Mouse (Mus musculus) kidney, postnatal 0 days (tissue): ENCODE measurements around the gene Calm1. TPM values are rescaled to one million over a fixed set of nuclear protein-coding genes. Genes with fewer than 3 reads are reported as not detected.

Experiments
- ATAC-seq: fragments of 200-750 bp; cut with Nextera tagmentation; replicated peaks from 2 replicates; pipeline ENCODE4 v1.8.0; 2017; ENCODE audit warnings: low read depth, moderate number of reproducible peaks, moderate TSS enrichment, moderate library complexity; ENCODE audit not compliant: low FRiP score
- DNase-seq: peaks from one replicate; pipeline ENCODE4 v3.0.0-alpha.2; 2016; ENCODE audit warnings: low spot score
- H3K27ac ChIP-seq: fragments of 300-500 bp; sonication (generic); 2 replicates; pipeline ENCODE4 v1.5.1; 2014; ENCODE audit warnings: mild to moderate bottlenecking
- H3K27me3 ChIP-seq: fragments of 300-500 bp; sonication (generic); 2 replicates; pipeline ENCODE4 v1.6.1; 2014; ENCODE audit warnings: low read length, mixed read lengths; ENCODE audit not compliant: insufficient read depth
- H3K36me3 ChIP-seq: fragments of 300-500 bp; sonication (generic); 2 replicates; pipeline ENCODE4 v1.6.1; 2014; ENCODE audit warnings: low read length, mixed read lengths; ENCODE audit not compliant: insufficient read depth
- H3K4me1 ChIP-seq: fragments of 300-500 bp; sonication (generic); replicated peaks from 2 replicates; pipeline ENCODE4 v1.6.1; 2014; ENCODE audit warnings: antibody characterized with exemption, low read length, mixed read lengths; ENCODE audit not compliant: insufficient read depth
- H3K4me2 ChIP-seq: fragments of 300-500 bp; sonication (generic); 2 replicates; pipeline ENCODE4 v1.6.1; 2014; ENCODE audit warnings: mild to moderate bottlenecking, low read length, moderate library complexity, mixed read lengths
- H3K4me3 ChIP-seq: fragments of 300-500 bp; sonication (generic); replicated peaks from 2 replicates; pipeline ENCODE4 v1.5.1; 2014; ENCODE audit warnings: low read depth, low read length
- H3K9ac ChIP-seq: fragments of 300-500 bp; sonication (generic); 2 replicates; pipeline ENCODE4 v1.6.1; 2014; ENCODE audit warnings: low read depth, low read length
- H3K9me3 ChIP-seq: fragments of 300-500 bp; sonication (generic); replicated peaks from 2 replicates; pipeline ENCODE4 v1.6.1; 2016; ENCODE audit warnings: low read length, inconsistent platforms, mixed read lengths
- CTCF ChIP-seq: IDR thresholded peaks from 2 replicates; pipeline ENCODE4 v1.5.1; 2016; ENCODE audit warnings: antibody characterized with exemption, low read depth, mild to moderate bottlenecking, moderate library complexity
- WGBS: fragments of 180-500 bp; shearing (Covaris S2); extraction: QIAGEN DNeasy Blood & Tissue Kit; methylation state at CpG from one replicate; pipeline ENCODE4 v1.1.7; 2014; 5-methylcytosine and 5-hydroxymethylcytosine counted together
- polyA plus RNA-seq: library from polyadenylated mRNA; unstranded; fragments of >200 nt; fragmentation: Nextera tagmentation; extraction: Ambion mirVana; gene quantifications from 2 replicates; pipeline ENCODE4 v1.2.1, GENCODE M21; 2015

The Calm1 gene
- polyA plus RNA-seq, 1 experiment from 2014 or later: 1,372 TPM

DNA sequence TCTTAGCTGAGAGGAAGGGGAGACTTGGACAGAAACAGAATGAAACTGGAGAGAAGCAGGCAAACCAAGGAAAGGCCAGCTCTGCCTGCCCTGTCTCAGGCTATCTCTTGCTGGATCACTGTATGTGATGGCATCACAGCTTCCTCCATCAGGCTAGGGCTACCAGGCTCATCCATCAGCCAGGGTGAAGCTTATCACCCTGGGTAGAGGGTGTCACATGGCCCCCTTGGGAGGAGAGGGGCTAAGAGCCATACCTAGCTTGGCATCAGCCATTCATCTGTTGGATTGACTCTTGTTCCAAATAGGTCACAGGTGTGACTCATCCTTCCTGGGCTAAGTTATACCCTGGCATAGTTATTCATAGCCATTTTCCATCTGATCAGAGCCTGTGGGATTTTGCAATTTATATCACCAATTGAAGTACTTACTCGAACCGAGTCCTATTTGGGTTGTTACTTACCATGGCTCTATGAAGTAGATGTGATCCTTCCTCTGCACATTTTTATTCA is 56.3 kb downstream of the Calm1 start:
- no peak for ATAC-seq
- no peaks in the 10 kb centered on the region for H3K9me3 ChIP-seq
- no peak overlapping the region for H3K9ac ChIP-seq
- H3K36me3 ChIP-seq: no peaks in the 10 kb centered on the region
- no peaks in the 10 kb centered on the region for H3K4me1 ChIP-seq
- no peak for DNase-seq
- TF ChIP-seq CTCF: no peak
- no peak overlapping the region for H3K27ac ChIP-seq
- H3K4me3 ChIP-seq: no peak overlapping the region
- 85% methylated on average over 2 of the region's 2 CpGs for WGBS
- H3K27me3 ChIP-seq: no peaks in the 10 kb centered on the region
- H3K4me2 ChIP-seq: no peak overlapping the region

GRCm38 (mm10) chr12:100257779-100258178 is 58.5 kb downstream of the Calm1 start:
- TF ChIP-seq CTCF: no peak
- H3K4me1 ChIP-seq: no peaks in the 10 kb centered on the region
- ATAC-seq: no peak
- H3K4me2 ChIP-seq: no peak overlapping the region
- no peaks in the 10 kb centered on the region for H3K9me3 ChIP-seq
- H3K4me3 ChIP-seq: no peak overlapping the region
- 70% methylated on average over 3 of the region's 3 CpGs for WGBS
- H3K27ac ChIP-seq: no peak overlapping the region
- H3K36me3 ChIP-seq: no peaks in the 10 kb centered on the region
- H3K9ac ChIP-seq: no peak overlapping the region
- no peak for DNase-seq
- H3K27me3 ChIP-seq: no peaks in the 10 kb centered on the region

Other genes with a start within 250 kb of the Calm1 start
- gene Kcnk13, start 234.9 kb upstream of the Calm1 start, polyA plus RNA-seq: 0.11 and 0.16 TPM in 2 replicates
- gene Psmc1, start 89.3 kb upstream of the Calm1 start, polyA plus RNA-seq: 236 and 264 TPM in 2 replicates
- gene Nrde2, start 39.8 kb upstream of the Calm1 start, polyA plus RNA-seq: 17.2 and 18.6 TPM in 2 replicates